Mouse (Mus musculus) CH12.LX (cell line): Measurements from ENCODE around the gene Ppp2r3d. TPM values are rescaled to one million over a fixed set of nuclear protein-coding genes. Genes with fewer than 3 reads are reported as not detected.

ENCODE experiments used
- DNase-seq: peaks from one replicate; pipeline ENCODE4 v3.0.0-alpha.2; 2013; ENCODE audit errors: extremely low read depth
- H3K27ac ChIP-seq: 2 replicates; pipeline ENCODE4 v1.5.1; 2012; ENCODE audit warnings: low read depth, mild to moderate bottlenecking, control low read depth, moderate library complexity; ENCODE audit not compliant: insufficient read depth
- H3K27me3 ChIP-seq: replicated peaks from 2 replicates; pipeline ENCODE3; 2012; ENCODE audit warnings: inconsistent platforms
- H3K36me3 ChIP-seq, 2 experiments: replicated peaks in 1 of 2; 2 replicates each; pipeline versions ENCODE3 to v1.6.1; 2012; ENCODE audit warnings: inconsistent platforms in 1 of 2, low read length in 1 of 2, mild to moderate bottlenecking in 1 of 2, mixed read lengths in 1 of 2, moderate library complexity in 1 of 2; ENCODE audit not compliant: control insufficient read depth in 1 of 2, insufficient read depth in 1 of 2
- H3K4me1 ChIP-seq, 2 experiments: 2 replicates each; pipeline ENCODE4 v1.6.1; 2012; ENCODE audit warnings: inconsistent platforms in 1 of 2, moderate library complexity in 1 of 2; ENCODE audit not compliant: insufficient read depth in 2 of 2, control insufficient read depth in 1 of 2
- H3K4me2 ChIP-seq: 2 replicates; pipeline ENCODE4 v1.6.1; 2012; ENCODE audit warnings: low read depth, mild to moderate bottlenecking, control low read depth; ENCODE audit not compliant: poor library complexity, insufficient read depth, severe bottlenecking
- H3K4me3 ChIP-seq, 3 experiments: fragments of 150-350 bp in 1 of 3; sonication (generic) in 1 of 3; replicated peaks in 1 of 3; 2 replicates each; pipeline versions ENCODE3 to v1.5.1; 2011 to 2012; ENCODE audit warnings: low read depth in 2 of 3, low read length in 2 of 3, mild to moderate bottlenecking in 2 of 3, moderate library complexity in 2 of 3, control low read depth in 1 of 3, improper control_type of control experiment in 1 of 3, inconsistent platforms in 1 of 3, mixed read lengths in 1 of 3; ENCODE audit not compliant: poor library complexity in 1 of 3
- H3K79me2 ChIP-seq: replicated peaks from 2 replicates; pipeline ENCODE4 v1.6.1; 2012; ENCODE audit warnings: mild to moderate bottlenecking, moderate library complexity; ENCODE audit not compliant: control insufficient read depth, poor library complexity, insufficient read depth, severe bottlenecking; ENCODE audit errors: extremely low read depth
- H3K9ac ChIP-seq: 2 replicates; pipeline ENCODE4 v1.6.1; 2012; ENCODE audit warnings: low read depth, mild to moderate bottlenecking, control low read depth, moderate library complexity; ENCODE audit not compliant: insufficient read depth
- H3K9me3 ChIP-seq: replicated peaks from 2 replicates; pipeline ENCODE3; 2012; ENCODE audit warnings: low read length, inconsistent platforms, mixed read lengths
- BHLHE40 ChIP-seq: IDR thresholded peaks from 2 replicates; pipeline ENCODE4 v1.6.1; 2011; ENCODE audit warnings: mild to moderate bottlenecking, low read depth, low read length, improper control_type of control experiment
- CHD1 ChIP-seq: IDR thresholded peaks from 2 replicates; pipeline ENCODE4 v1.6.1; 2012; ENCODE audit warnings: low read depth, low read length, improper control_type of control experiment, inconsistent platforms
- CHD2 ChIP-seq: IDR thresholded peaks from 2 replicates; pipeline ENCODE4 v1.6.1; 2011; ENCODE audit warnings: low read length, improper control_type of control experiment
- E2F4 ChIP-seq: IDR thresholded peaks from 2 replicates; pipeline ENCODE4 v1.6.1; 2011; ENCODE audit warnings: low read depth, low read length, improper control_type of control experiment; ENCODE audit not compliant: insufficient replicate concordance
- ELF1 ChIP-seq: IDR thresholded peaks from 2 replicates; pipeline ENCODE4 v1.6.1; 2014; ENCODE audit warnings: low read depth, mild to moderate bottlenecking, inconsistent platforms, low read length, improper control_type of control experiment
- EP300 ChIP-seq: IDR thresholded peaks from 2 replicates; pipeline ENCODE4 v1.6.1; 2011; ENCODE audit warnings: low read length, improper control_type of control experiment
- ETS1 ChIP-seq: conservative IDR thresholded peaks from 2 replicates; pipeline ENCODE4 v1.6.1; 2012; ENCODE audit warnings: low read depth, mild to moderate bottlenecking, inconsistent platforms, low read length, improper control_type of control experiment, moderate library complexity
- IRF4 ChIP-seq: IDR thresholded peaks from 2 replicates; pipeline ENCODE4 v1.6.1; 2014; ENCODE audit warnings: low read depth, mild to moderate bottlenecking, inconsistent platforms, low read length, improper control_type of control experiment
- JUN ChIP-seq: IDR thresholded peaks from 2 replicates; pipeline ENCODE4 v1.6.1; 2011; ENCODE audit warnings: low read depth, mild to moderate bottlenecking, low read length, improper control_type of control experiment, moderate library complexity; ENCODE audit not compliant: insufficient read depth
- KAT2A ChIP-seq: IDR thresholded peaks from 2 replicates; pipeline ENCODE4 v1.6.1; 2012; ENCODE audit warnings: low read length, improper control_type of control experiment, inconsistent platforms; ENCODE audit not compliant: insufficient replicate concordance
- MEF2A ChIP-seq: IDR thresholded peaks from 2 replicates; pipeline ENCODE4 v1.6.1; 2014; ENCODE audit warnings: low read depth, mild to moderate bottlenecking, inconsistent platforms, low read length, improper control_type of control experiment, borderline replicate concordance
- MXI1 ChIP-seq: IDR thresholded peaks from 2 replicates; pipeline ENCODE4 v1.6.1; 2011; ENCODE audit warnings: mild to moderate bottlenecking, low read depth, low read length, improper control_type of control experiment
- MYC ChIP-seq: IDR thresholded peaks from 2 replicates; pipeline ENCODE4 v1.6.1; 2011; ENCODE audit warnings: low read depth, mild to moderate bottlenecking, improper control_type of control experiment, low read length
- NRF1 ChIP-seq: IDR thresholded peaks from 2 replicates; pipeline ENCODE4 v1.6.1; 2014; ENCODE audit warnings: low read depth, mild to moderate bottlenecking, inconsistent platforms, low read length, improper control_type of control experiment, moderate library complexity
- POLR2A ChIP-seq: IDR thresholded peaks from 2 replicates; pipeline ENCODE4 v1.6.1; 2011; ENCODE audit warnings: low read depth, mild to moderate bottlenecking, improper control_type of control experiment, low read length
- RCOR1 ChIP-seq: conservative IDR thresholded peaks from 2 replicates; pipeline ENCODE4 v1.6.1; 2012; ENCODE audit warnings: low read depth, mild to moderate bottlenecking, inconsistent platforms, low read length, improper control_type of control experiment
- SIN3A ChIP-seq: IDR thresholded peaks from 2 replicates; pipeline ENCODE4 v1.6.1; 2012; ENCODE audit warnings: low read length, improper control_type of control experiment, inconsistent platforms
- TCF12 ChIP-seq: IDR thresholded peaks from 2 replicates; pipeline ENCODE4 v1.6.1; 2014; ENCODE audit warnings: low read depth, mild to moderate bottlenecking, inconsistent platforms, low read length, improper control_type of control experiment
- USF1 ChIP-seq: IDR thresholded peaks from 2 replicates; pipeline ENCODE4 v1.6.1; 2014; ENCODE audit warnings: low read depth, mild to moderate bottlenecking, inconsistent platforms, low read length, improper control_type of control experiment
- ZC3H11A ChIP-seq: IDR thresholded peaks from 2 replicates; pipeline ENCODE4 v1.6.1; 2012; ENCODE audit warnings: low read depth, mild to moderate bottlenecking, inconsistent platforms, low read length, improper control_type of control experiment
- ZMIZ1 ChIP-seq: IDR thresholded peaks from 2 replicates; pipeline ENCODE4 v1.6.1; 2012; ENCODE audit warnings: low read depth, mild to moderate bottlenecking, inconsistent platforms, low read length, improper control_type of control experiment
- dilution Hi-C: fragments of 300-500 bp; cut with MboI; formaldehyde crosslinking; loops from 2 replicates; pipeline ENCODE4 v1.14.3; 2020; ENCODE audit warnings: low sequenced_read_pairs; ENCODE audit not compliant: extremely low pct_unique_long_range_greater_than_20kb, extremely low pct_ligation_motif_present
- in situ Hi-C: fragments of 300-500 bp; cut with MboI; formaldehyde crosslinking; loops from 3 replicates; pipeline ENCODE4 v1.14.3; 2019; ENCODE audit warnings: low sequenced_read_pairs, low pct_ligation_motif_present, low pct_unique_long_range_greater_than_20kb, mixed read lengths
- polyA plus RNA-seq: library from polyadenylated mRNA; unstranded; fragments of >175 nt; gene quantifications from 2 replicates; pipeline ENCODE4 v1.2.1, GENCODE M21; 2012; ENCODE audit warnings: low read depth; ENCODE audit not compliant: insufficient read length
- total RNA-seq, 2 experiments: library from RNA; depleted of rRNA; stranded (reverse); fragments of 300-350 nt in 1 of 2; fragments of >200 nt in 1 of 2; gene quantifications; 2 replicates each; pipeline ENCODE4 v1.2.3; 2012 to 2014

Ppp2r3d gene
- total and polyA plus RNA-seq, 3 experiments = 24.5 to 62.7 (median 47.2) TPM

DNA sequence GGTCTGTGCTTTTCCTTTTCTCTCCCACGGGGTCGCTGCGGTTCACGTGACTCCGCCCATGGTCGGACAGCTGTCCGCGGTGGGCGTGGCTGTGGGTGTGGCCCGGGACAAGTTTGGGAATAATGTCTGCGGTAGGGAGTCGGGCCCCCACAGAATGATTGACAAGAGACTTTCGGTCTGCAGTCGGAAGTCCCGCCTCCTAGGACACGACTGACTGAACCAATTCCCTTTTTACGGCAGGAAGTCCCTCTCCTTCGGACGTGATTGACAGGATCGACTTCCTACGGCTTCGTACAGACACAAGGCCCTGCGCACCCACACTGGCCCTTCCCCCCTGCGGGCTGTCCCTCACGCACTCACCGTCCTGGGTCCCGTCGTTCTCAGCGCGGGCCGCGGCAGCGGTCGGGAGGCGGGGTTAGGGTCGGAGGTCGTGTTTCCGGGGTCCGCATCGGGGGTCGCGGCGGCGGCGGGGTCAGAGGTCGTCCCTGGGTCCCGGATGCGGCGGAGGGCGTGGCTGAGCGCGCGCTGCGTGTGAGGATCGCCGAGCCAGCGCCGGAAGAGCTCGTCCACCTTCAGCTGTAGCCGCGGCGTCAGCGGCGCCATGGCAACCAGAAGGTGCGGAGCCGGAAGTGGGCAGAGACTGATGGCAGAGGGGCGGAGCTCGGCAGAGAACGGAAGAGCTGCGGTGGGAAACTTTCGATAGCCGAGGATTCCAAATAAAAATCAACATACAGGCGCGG is 53.0 kb downstream of the Ppp2r3d start:
- H3K27ac ChIP-seq = peak overlapping the region; percentile 98
- dilution Hi-C loops = no loop called here
- H3K9me3 ChIP-seq = no peaks in the 10 kb centered on the region
- H3K4me1 ChIP-seq = no peaks in the 10 kb centered on the region
- H3K79me2 ChIP-seq = no peaks in the 10 kb centered on the region
- H3K27me3 ChIP-seq = no peaks in the 10 kb centered on the region
- no peak overlapping the region for H3K4me2 ChIP-seq
- peak overlapping the region; percentile 63 to 83 (median 68) for H3K4me3 ChIP-seq
- TF ChIP-seq ZMIZ1 = 0 out of 2 replicates have a peak, but pooled peaks have one; percentile 23
- peak; percentile 98 for TF ChIP-seq SIN3A
- no peak for TF ChIP-seq ZC3H11A
- TF ChIP-seq JUN = no peak
- no peak; the same call in 1 of the 2 replicates for TF ChIP-seq MEF2A
- no peak for TF ChIP-seq RCOR1
- peak; percentile 81; the same call in 1 of the 2 replicates for TF ChIP-seq CHD2
- TF ChIP-seq USF1 = peak; percentile 66
- peak; percentile 31; the same call in 1 of the 2 replicates for TF ChIP-seq MYC
- TF ChIP-seq POLR2A = peak; percentile 37
- TF ChIP-seq E2F4 = no peak
- no peak for TF ChIP-seq CHD1
- TF ChIP-seq ETS1 = peak; percentile 72
- no peak for TF ChIP-seq EP300
- 0 out of 2 replicates have a peak, but pooled peaks have one; percentile 48 for TF ChIP-seq KAT2A
- peak; percentile 51; the same call in 1 of the 2 replicates for TF ChIP-seq TCF12
- TF ChIP-seq IRF4 = peak; percentile 68; the same call in 1 of the 2 replicates
- peak; percentile 49; the same call in 1 of the 2 replicates for TF ChIP-seq NRF1
- TF ChIP-seq BHLHE40 = peak; percentile 89
- TF ChIP-seq ELF1 = no peak
- TF ChIP-seq MXI1 = peak; percentile 94
- peak; percentile 95 for DNase-seq
- H3K9ac ChIP-seq = peak overlapping the region; percentile 78
- in situ Hi-C loops = no loop called here
- no peaks in the 10 kb centered on the region for H3K36me3 ChIP-seq
